Mouse (Mus musculus) CH12F3 (cell line): ENCODE data around the gene Gm10447.
"Not testable (repeated sequence)": the region's sequence is repeated elsewhere in the genome, so short reads cannot be mapped to it uniquely, and the experiment has no call there.

Source experiments
- in situ Hi-C: fragments of 300-500 bp; cut with MboI; formaldehyde crosslinking; loops from 2 replicates; pipeline ENCODE4 v1.14.3; 2020; ENCODE audit warnings: low sequenced_read_pairs

Gene Gm10447

GRCm38 (mm10) chr11:53447996-53448395, 8.9 kb downstream of the Gm10447 start:
- in situ Hi-C loops = no loop called here

GRCm38 (mm10) chr11:53446183-53446582, 10.7 kb downstream of the Gm10447 start:
- in situ Hi-C loops = no loop called here

GRCm38 (mm10) chr11:53445562-53445961, 11.3 kb downstream of the Gm10447 start:
- in situ Hi-C loops = no loop called here

- in situ Hi-C loops = no loop called here
Observed at GRCm38 (mm10) chr11:53443861-53444260, 13.0 kb downstream of the Gm10447 start.

GRCm38 (mm10) chr11:53441921-53442320, 15.0 kb downstream of the Gm10447 start:
- in situ Hi-C loops = no loop called here

GRCm38 (mm10) chr11:53436338-53436737, 20.6 kb downstream of the Gm10447 start:
- in situ Hi-C loops = no loop called here

- in situ Hi-C loops = no loop called here
Observed at GRCm38 (mm10) chr11:53435504-53435903, 21.4 kb downstream of the Gm10447 start.

GRCm38 (mm10) chr11:53433057-53433456, 23.9 kb downstream of the Gm10447 start:
- in situ Hi-C loops = no loop called here

GRCm38 (mm10) chr11:53431347-53432056, 25.4 kb downstream of the Gm10447 start:
- in situ Hi-C loops = no loop called here

- in situ Hi-C loops = no loop called here
Observed at GRCm38 (mm10) chr11:53430670-53431346, 26.1 kb downstream of the Gm10447 start, which contains the start of the genes Uqcrq and Gdf9. Uqcrq (minus strand) TSS chr11:53430831. Gdf9 (plus strand) TSS chr11:53431023.

GRCm38 (mm10) chr11:53430300-53430669, 26.6 kb downstream of the Gm10447 start:
- in situ Hi-C loops = no loop called here

GRCm38 (mm10) chr11:53429182-53429581, 27.7 kb downstream of the Gm10447 start:
- in situ Hi-C loops = no loop called here

GRCm38 (mm10) chr11:53428716-53429057, 28.2 kb downstream of the Gm10447 start:
- in situ Hi-C loops = no loop called here

GRCm38 (mm10) chr11:53427993-53428715, 28.8 kb downstream of the Gm10447 start:
- in situ Hi-C loops = no loop called here

- in situ Hi-C loops = not testable (repeated sequence)
Observed at GRCm38 (mm10) chr11:53426914-53427313, 30.0 kb downstream of the Gm10447 start.

GRCm38 (mm10) chr11:53425711-53426255, 31.1 kb downstream of the Gm10447 start:
- in situ Hi-C loops = no loop called here

- in situ Hi-C loops = no loop called here
Observed at GRCm38 (mm10) chr11:53425251-53425650, 31.7 kb downstream of the Gm10447 start.

GRCm38 (mm10) chr11:53424826-53425225, 32.1 kb downstream of the Gm10447 start:
- in situ Hi-C loops = no loop called here

GRCm38 (mm10) chr11:53423036-53423435, 33.9 kb downstream of the Gm10447 start, which contains the start of gene Leap2:
Leap2 (minus strand) TSS chr11:53423170.
- in situ Hi-C loops = no loop called here

- in situ Hi-C loops = no loop called here
Observed at GRCm38 (mm10) chr11:53418048-53418447, 38.9 kb downstream of the Gm10447 start.

GRCm38 (mm10) chr11:53413871-53414270, 43.0 kb downstream of the Gm10447 start:
- in situ Hi-C loops = no loop called here
